9 mouse cellular contexts compared by ENCODE assay signal in the genomic region with DNA sequence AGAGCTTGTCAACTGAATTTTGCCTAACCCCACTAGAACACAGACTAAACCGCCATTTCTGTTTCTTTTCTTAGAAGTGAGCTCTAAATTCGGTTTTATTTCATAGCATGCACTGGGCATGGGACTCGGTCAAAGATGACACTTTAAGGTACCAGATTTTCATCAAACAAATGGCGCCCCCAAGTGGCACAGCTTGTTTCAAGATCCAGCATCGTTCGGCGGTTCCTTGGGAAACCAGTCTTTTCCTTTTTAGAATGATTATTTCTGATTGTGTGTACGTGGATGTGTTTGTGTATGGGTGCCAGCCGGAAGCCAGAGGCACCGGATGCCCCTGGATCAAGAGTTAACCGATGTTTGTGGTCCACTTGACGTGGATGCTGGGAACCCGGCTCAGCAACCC. TPM values are rescaled to one million over a fixed set of nuclear protein-coding genes. Genes with fewer than 3 reads are reported as not detected.
DNase-seq lines count a peak whose midpoint lies in the region; ATAC-seq and TF ChIP-seq lines count a peak whose summit lies in the region.
"Had no signal": no experiment of that assay in that cellular context is flagged by ENCODE, and none has a peak within 500 bp of the region (broad histone marks: within the 10 kb centered on the region; RNA-seq: fewer than 3 reads in every experiment).

No protein-coding gene starts in this region.

- no peak overlapping the region for H3K4me3 ChIP-seq in midbrain, embryonic 11.5 days (ENCODE audit: low read depth, low read length)
- H3K4me3 ChIP-seq in midbrain, embryonic 13.5 days (replicated peaks) = no peak overlapping the region
- H3K4me3 ChIP-seq in cortical plate, adult 2 months (ENCODE audit: insufficient read depth, low read length) = no peak overlapping the region

- H3K9ac ChIP-seq in midbrain, embryonic 11.5 days (ENCODE audit: low read length) = no peak overlapping the region
- no peak overlapping the region for H3K9ac ChIP-seq in midbrain, embryonic 13.5 days (replicated peaks)

- no peak for TF ChIP-seq POLR2A in cortical plate, adult 2 months (IDR thresholded peaks at IDR 0.05; ENCODE audit: extremely low read depth, insufficient read depth, low read length)

- H3K4me1 ChIP-seq in midbrain, embryonic 11.5 days (ENCODE audit: control insufficient read depth, insufficient read depth, low read length) = no peaks in the 10 kb centered on the region
- no peaks in the 10 kb centered on the region for H3K4me1 ChIP-seq in midbrain, embryonic 13.5 days (replicated peaks)
- H3K4me1 ChIP-seq in cortical plate, adult 2 months (ENCODE audit: control insufficient read depth, insufficient read depth, low read length) = no peaks in the 10 kb centered on the region

- peak; percentile 36 to 59 for DNase-seq in cerebellum, postnatal 4 days (ENCODE audit: low spot score in 2 of 2)
- DNase-seq in cerebellum, adult 9-11 months = no peak
- DNase-seq in midbrain, embryonic 11.5 days (ENCODE audit: low spot score, missing footprints) = peak; percentile 98
- DNase-seq in kidney, postnatal 4 days = peak; percentile 77 to 78
- peak; percentile 29 to 59 for DNase-seq in lung, postnatal 4 days

- H3K36me3 ChIP-seq in midbrain, embryonic 11.5 days (ENCODE audit: control insufficient read depth, insufficient read depth, low read length) = no peaks in the 10 kb centered on the region
- no peaks in the 10 kb centered on the region for H3K36me3 ChIP-seq in midbrain, embryonic 13.5 days

- no peak overlapping the region for H3K27ac ChIP-seq in midbrain, embryonic 11.5 days (ENCODE audit: low read depth, low read length)
- H3K27ac ChIP-seq in midbrain, embryonic 13.5 days = no peak overlapping the region
- no peak overlapping the region for H3K27ac ChIP-seq in cortical plate, adult 2 months (ENCODE audit: insufficient read depth, low read length)

- no peaks in the 10 kb centered on the region for H3K9me3 ChIP-seq in midbrain, embryonic 11.5 days (ENCODE audit: control insufficient read depth, low read length)
- H3K9me3 ChIP-seq in midbrain, embryonic 13.5 days = no peaks in the 10 kb centered on the region

- peak; percentile 64 for TF ChIP-seq CTCF in cortical plate, adult 2 months (IDR thresholded peaks at IDR 0.05; ENCODE audit: extremely low read depth, insufficient read depth, low read length)

- 33% methylated on average over 13 of the region's 13 CpGs for WGBS in midbrain, embryonic 11.5 days
- 27% methylated on average over 13 of the region's 13 CpGs for WGBS in midbrain, embryonic 13.5 days

- ATAC-seq in midbrain, embryonic 11.5 days (ENCODE audit: low FRiP score) = no peak
- ATAC-seq in midbrain, embryonic 13.5 days = no peak
- ATAC-seq in monocyte, adult 5-6 weeks (replicated peaks; ENCODE audit: insufficient number of reproducible peaks, low FRiP score, low TSS enrichment, poor library complexity, severe bottlenecking) = no peak

- no peaks in the 10 kb centered on the region for H3K27me3 ChIP-seq in midbrain, embryonic 11.5 days (ENCODE audit: control insufficient read depth, insufficient read depth, low read length)
- H3K27me3 ChIP-seq in midbrain, embryonic 13.5 days = no peaks in the 10 kb centered on the region

- no peak overlapping the region for H3K4me2 ChIP-seq in midbrain, embryonic 11.5 days
- no peak overlapping the region for H3K4me2 ChIP-seq in midbrain, embryonic 13.5 days (replicated peaks)

RNA-seq across cellular contexts. Expression of gene BC067074, which starts 27.7 kb away (rescaled TPM):
- polyA plus RNA-seq in midbrain, embryonic 11.5 days (2014; fragmentation: Nextera tagmentation; extraction: Ambion mirVana) = 1.3 and 1.5 TPM in 2 replicates
- polyA plus RNA-seq in midbrain, embryonic 13.5 days (2015; fragmentation: Nextera tagmentation; extraction: Ambion mirVana) = 0.88 and 0.93 TPM in 2 replicates
- polyA plus RNA-seq in cortical plate, adult 2 months (2012; rRNA removed) = 0.89 and 1.1 TPM in 2 replicates
- not detected in 3 replicates for total RNA-seq in monocyte, adult 5-6 weeks (2017)

RNA-seq across cellular contexts. Expression of gene Gzmk, which starts 39.5 kb away (rescaled TPM):
- not detected in 2 replicates for polyA plus RNA-seq in midbrain, embryonic 11.5 days (2014; fragmentation: Nextera tagmentation; extraction: Ambion mirVana)
- not detected in 2 replicates for polyA plus RNA-seq in midbrain, embryonic 13.5 days (2015; fragmentation: Nextera tagmentation; extraction: Ambion mirVana)
- 0.17 and 0.19 TPM in 2 replicates for polyA plus RNA-seq in cortical plate, adult 2 months (2012; rRNA removed)
- 1.8 TPM in 1 of 3 replicates, not detected in the others for total RNA-seq in monocyte, adult 5-6 weeks (2017)
- polyA plus RNA-seq: neural tube, embryonic 14.5 days had no signal

RNA-seq across cellular contexts. Expression of gene Esm1, which starts 55.8 kb away (rescaled TPM):
- polyA plus RNA-seq in midbrain, embryonic 11.5 days (2014; fragmentation: Nextera tagmentation; extraction: Ambion mirVana) = 0.86 and 0.97 TPM in 2 replicates
- polyA plus RNA-seq in midbrain, embryonic 13.5 days (2015; fragmentation: Nextera tagmentation; extraction: Ambion mirVana) = 1.9 and 2.3 TPM in 2 replicates
- 0.09 and 0.17 TPM in 2 replicates for polyA plus RNA-seq in cortical plate, adult 2 months (2012; rRNA removed)
- 0.32 to 0.39 TPM in 2 of 3 replicates, not detected in the other for total RNA-seq in monocyte, adult 5-6 weeks (2017)
